Mouse (Mus musculus): ENCODE results near the gene Dnajc12.
"Not testable (repeated sequence)": the region's sequence is repeated elsewhere in the genome, so short reads cannot be mapped to it uniquely, and the experiment has no call there.

Dnajc12 gene

DNA sequence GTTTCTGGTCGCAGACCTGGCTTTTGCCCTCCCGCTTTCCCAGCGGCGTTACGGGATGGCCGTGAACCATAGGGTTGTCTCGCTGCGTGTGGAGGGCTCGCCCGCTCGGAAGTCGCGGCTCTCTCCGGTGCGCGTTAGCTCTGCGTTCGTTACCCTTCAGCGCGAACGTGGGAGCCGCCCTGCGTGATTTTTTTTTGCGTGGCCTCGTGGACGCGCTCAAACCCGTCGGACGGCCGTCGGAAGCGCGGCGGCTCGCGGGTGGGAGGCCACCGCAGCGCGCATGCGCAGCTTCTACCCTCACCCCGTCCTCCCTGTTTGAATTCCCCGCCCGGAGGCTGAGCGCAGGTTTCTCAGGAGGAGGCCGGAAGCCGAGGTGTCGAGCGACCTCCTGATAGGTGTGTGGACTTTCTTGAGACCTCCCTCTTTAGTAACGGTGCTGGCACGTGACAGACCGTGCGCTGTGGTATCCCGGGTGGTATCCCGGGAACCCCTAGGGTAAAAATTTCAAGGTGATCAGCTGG lies 47.6 kb downstream of the Dnajc12 start, which contains the start of gene Ctnna3:
Ctnna3 (plus strand) TSS at position 314 of the 521 bp plus-strand sequence.
- DNase-seq (ENCODE audit: low spot score) = peak; percentile 95

GRCm38 (mm10) chr10:63431221-63431736 lies 49.0 kb downstream of the Dnajc12 start:
- DNase-seq (ENCODE audit: low spot score) = no peak

DNA sequence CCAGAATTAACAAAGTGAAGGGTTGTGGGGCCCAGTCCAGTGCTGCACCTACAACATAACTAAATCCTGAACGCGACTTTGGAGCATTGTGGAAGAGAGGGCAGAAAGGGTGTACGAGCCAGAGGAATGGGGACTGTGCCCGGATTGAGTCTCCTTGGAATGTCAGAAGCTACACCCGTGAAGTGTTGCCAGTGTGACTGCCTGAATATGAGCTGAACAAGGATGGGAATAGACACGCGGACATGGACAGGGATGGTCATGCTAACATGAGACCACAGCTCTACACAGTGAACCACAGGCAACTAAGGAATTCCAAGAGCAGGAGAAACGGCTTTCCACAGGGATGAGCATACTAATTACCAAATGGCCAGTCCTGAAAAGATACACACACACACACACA lies 49.9 kb downstream of the Dnajc12 start:
- no peak for DNase-seq (ENCODE audit: low spot score)

DNA sequence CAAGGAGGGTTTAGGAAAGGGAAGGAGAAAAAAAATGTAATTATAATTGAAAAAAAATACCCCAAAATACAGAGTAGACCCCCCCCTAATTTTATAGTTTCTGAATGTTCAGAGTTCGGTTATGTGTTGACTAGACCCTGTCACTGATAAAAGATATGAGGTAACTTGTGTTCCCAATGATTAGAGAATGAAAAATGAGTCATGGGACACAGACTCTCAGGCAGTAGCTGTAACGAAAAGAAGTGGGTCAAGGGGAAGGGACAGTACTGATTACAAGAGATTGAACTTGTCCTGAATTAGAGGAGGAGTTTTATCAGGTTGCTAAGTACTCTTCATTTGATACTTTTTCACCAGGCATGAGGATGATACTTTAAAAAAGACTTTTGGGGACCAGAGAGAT lies 50.6 kb downstream of the Dnajc12 start:
- no peak for DNase-seq (ENCODE audit: low spot score)

DNA sequence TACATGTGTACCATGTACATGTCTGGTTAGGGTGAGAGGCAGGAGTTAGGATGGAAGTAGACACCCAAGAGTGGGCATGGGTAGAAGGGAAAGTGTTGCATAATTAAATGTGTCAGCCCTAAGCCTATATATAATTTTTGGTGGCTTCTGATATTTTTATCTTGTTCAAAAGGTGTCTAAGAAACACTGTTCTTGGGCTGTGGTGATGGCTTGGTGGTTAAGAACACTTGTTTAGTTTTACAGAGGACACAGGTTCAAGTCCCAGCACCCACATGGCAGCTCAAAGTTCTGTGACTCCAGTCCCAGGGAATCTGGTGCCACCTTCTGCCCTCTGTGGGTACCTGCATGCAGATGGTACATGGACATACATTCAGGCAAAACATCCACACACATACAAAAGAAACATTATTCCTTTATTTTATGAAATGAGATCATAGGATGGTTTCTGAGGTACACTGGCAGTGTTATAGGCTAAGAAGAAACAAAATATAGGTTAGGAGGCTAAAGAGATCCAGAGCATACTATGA lies 56.6 kb downstream of the Dnajc12 start:
- no peak for DNase-seq (ENCODE audit: low spot score)

- DNase-seq (ENCODE audit: low spot score) = no peak
Observed at GRCm38 (mm10) chr10:63439694-63440228, 57.5 kb downstream of the Dnajc12 start.

DNA sequence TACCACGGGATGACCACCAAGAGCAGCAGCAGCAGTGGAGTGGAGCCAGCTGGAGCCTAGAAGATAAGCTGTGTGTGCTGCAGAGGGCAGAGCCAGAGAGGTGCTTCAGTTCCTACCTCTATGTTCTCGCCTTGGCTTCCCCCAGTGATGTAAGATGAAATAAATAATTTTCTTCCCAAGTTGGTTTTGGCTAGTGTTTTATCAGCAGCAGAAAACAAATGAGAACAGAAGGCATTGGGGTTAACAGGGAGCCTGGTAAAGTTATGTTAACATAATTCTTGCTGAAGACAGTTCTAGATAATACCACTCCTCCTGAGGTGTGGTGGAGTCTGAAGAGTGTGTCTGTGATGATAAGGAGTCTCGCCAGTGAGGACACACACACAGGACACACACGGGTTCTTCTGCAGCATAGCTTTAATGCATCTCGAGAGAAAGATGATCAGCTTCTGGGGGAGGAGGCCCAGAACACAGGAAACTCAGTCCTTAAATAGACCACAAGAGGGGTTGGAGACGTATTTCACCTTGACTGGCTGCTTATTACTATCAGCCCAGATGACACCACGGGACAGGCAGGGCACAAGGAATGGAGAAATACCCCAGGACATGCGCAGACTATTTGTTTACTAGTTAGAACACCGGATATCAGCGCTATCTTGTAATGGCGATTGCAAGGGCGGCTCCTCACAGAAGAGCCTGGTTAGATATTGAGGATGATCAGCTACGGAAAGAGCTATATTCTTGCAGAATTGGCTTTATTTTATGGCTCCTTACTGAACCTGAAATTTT lies 62.6 kb downstream of the Dnajc12 start:
- DNase-seq (ENCODE audit: low spot score) = not testable (repeated sequence)

DNA sequence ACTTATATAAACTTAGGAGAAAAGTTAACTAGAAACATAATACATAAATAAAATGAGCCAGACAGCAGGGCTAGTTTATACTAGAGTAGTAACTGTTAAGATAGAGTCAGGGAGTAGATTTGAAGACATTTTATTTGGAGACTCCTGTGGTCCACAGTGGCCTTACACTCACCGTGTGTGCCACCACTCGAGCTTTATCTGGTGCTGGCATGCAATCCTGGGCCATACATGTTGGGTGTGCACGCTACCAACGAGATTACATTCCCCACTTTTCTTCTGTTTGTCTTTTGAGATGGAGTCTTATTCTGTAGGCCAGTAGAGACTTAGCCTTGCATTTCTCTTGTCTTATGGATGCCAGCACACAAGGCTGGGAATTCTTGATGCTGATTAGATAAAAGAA lies 71.7 kb downstream of the Dnajc12 start:
- no peak for DNase-seq (ENCODE audit: low spot score)

DNA sequence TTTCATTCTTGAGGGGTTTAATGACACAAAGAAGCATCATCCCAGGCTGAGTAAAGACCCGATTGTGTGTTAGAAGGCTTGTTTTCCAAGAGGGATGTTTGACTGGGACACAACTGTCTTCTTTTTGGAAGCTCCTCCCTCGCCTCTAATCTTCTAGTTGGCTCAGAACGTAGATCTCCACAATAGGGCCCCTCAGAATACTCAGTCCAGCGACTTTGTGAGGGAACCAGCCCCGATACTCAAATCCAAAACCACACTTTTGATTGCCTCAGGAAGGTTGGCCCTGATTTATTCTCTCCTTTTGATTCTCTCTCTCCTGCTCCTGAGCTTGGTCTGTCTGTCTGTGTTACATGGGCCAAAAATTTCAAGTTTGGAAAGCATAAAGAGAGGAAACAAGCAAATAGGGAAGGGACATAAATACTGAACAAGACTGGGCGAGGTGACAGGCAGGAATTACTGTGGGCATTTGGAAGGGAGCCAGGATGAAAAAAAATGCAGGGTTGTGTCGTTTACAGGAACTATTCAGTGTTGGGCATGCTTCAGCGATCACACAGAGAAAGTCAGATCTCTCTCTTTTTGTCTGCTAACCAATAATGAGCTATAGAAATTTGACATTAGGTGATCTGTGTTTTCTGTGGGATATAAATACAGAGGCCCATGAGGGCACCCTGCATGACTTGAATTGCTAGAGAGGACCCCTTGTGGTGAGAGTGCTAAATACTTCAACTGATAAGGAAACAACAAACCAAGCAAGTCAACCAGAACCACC lies 73.1 kb downstream of the Dnajc12 start:
- no peak for DNase-seq (ENCODE audit: low spot score)

GRCm38 (mm10) chr10:63457292-63458128 lies 75.3 kb downstream of the Dnajc12 start:
- DNase-seq (ENCODE audit: low spot score) = no peak
